Mouse (Mus musculus) c-Kit-positive CD71-positive TER-119-positive erythroid progenitor cells, embryonic 14.5 days (primary cell): ENCODE data around the gene Vim.

Source experiments
- DNase-seq: peaks from one replicate; pipeline ENCODE4 v3.0.0-alpha.2; 2013; ENCODE audit warnings: low spot score

Vim gene

DNA sequence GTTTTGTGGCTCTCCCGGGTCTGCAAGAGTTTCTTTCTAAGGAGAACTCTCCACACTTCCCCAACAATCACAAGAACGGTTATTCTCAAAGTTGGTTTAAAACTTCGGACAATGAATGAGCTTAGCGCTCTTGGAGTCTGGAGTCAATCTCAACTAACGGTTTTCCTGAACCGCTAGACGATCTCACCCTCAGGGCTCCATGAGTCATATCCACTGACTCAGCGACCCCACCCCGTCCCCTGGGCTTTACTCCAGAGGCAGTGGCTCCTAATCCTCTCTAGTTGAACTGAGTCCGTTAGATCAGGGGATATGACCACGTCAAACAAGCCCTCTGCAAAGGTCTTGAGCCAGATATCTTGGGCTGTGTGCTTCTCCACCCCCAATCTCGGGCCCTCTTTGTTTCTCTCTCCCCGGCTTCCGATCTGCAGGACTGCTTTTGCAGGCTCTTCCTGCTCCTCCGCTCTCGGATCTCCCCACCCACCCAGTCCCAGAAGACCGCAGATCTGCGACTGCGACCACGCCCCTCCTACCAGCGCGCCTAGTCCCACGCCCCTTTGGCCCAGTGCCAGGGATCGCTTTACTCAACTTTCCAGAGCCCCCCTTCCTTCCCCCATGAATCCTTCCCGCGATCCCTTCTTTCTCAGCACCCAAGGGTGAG lies at the start of gene Vim:
Gene Vim (plus strand): TSS at position 520 of the 658 bp plus-strand sequence.
- DNase-seq = no peak

DNA sequence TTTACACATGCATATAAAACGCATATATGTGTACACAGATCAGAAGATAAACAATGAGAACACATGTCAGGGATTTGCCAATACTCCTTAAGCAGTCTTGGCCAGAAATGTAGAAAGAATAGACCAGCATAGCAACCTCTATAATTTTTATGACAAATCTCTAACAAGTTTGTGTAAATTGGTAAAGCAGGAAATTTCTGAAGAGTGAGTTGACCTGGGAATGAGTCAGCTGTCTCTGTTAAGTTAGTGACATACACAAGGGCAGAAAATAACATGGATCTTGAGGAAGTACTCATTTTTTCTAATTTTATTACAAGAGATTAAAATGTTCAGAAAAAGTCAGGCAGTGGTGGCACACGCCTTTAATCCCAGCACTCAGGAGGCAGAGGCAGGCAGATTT lies 47.5 kb upstream of the Vim start:
- no peak for DNase-seq

DNA sequence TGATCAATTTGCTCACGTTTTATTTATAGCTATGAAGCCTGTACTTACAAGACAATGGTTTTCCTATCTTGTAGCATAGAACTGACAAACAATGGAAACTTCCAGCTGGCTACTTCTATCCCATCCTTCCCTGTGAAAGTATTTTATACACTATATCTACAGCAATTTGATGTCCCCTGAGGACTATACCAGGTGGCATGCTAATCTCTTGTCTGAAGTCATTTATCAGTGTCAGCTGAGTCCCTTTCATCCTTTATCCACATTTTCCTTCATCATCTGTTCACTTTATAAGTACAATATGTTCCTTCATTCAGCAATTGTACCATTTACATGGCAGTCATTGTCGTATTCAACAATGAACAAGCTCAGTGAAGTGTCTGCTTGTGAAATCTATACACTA lies 46.6 kb upstream of the Vim start:
- DNase-seq = no peak

DNA sequence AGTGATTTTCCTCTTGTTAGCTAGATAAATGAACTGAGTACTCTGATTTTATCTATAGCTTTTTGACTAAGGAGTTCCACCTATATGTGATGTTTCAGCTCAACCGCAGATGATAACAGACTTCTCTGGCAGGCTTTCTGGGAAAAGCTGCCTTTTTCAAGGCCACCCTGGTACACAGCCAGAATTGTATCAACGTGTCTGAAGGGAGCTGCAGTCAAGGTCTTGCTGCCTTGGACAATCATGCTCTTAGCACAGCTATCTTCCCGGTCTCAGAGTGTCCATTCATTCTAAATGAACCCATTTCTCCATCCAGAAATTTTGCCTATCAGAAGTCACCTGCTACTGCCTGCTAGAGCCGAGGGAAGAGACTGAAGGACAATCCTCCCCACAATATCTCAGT lies 46.2 kb upstream of the Vim start:
- no peak for DNase-seq

DNA sequence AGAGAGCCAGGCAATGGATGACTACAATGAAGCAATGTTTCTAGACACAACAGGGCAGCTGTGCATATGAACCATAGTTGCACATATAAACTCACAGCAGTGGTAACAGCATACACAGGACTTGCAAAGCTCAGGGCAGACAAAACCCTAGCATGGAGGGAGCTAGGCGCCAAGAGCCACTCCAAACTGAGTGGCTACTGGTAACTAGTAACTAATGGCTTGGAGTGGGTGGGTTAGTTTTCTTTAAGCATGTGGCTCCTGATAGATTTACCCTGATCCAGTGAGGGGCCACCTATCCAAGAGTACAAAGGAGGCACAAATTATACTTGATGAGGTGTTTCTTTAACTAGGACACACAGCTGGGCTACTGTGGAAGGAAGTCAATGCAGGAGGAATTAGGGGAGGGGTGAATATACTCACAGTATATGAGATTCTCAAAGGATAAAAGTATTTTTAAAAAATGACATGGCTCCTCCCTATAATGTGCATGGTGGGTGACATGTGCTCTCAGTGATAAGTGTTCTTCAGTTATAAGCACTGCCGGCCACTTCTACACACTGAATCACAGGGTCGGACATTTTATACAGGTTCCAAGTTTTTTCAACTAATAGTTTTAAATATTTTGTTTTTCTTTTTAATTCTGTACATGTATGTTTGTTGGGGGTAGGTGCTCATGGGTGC lies 44.3 kb upstream of the Vim start:
- DNase-seq = no peak

DNA sequence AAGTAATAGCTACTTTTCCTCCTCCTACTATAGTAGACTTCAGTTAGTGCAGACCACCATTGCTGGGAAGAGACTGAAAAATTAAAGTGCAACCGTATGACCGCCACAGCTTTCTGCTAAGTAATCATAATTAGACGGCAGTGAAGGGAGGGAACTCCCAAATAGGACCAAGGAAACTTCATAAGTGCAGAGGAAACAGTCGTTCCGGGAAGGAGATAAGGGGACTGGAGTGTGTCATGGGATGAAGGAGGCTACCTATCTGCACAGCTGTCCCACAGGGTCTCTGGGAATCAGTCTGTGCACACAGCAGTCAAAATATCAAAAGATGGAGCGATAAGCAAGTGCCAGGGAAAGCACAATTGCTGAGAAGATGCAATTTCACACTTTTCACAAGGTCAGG lies 43.1 kb upstream of the Vim start:
- no peak for DNase-seq

DNA sequence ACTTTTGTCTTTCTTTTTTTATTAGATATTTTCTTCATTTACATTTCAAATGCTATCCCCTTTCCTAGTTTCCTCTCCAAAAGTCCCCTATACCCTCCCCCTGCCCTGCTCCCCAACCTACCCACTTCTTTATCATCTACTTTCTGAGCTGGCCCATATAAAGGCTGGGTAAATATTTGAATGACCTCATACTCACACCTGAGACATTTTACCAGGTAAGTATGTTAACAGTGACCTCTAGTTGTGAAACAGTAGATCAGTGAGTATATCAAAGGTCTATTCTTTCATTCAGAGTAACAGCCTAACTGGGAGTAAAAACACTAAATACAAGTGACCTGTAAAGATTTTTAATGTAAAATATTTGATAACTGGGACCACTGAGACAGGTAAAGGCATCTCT lies 37.0 kb upstream of the Vim start:
- no peak for DNase-seq

DNA sequence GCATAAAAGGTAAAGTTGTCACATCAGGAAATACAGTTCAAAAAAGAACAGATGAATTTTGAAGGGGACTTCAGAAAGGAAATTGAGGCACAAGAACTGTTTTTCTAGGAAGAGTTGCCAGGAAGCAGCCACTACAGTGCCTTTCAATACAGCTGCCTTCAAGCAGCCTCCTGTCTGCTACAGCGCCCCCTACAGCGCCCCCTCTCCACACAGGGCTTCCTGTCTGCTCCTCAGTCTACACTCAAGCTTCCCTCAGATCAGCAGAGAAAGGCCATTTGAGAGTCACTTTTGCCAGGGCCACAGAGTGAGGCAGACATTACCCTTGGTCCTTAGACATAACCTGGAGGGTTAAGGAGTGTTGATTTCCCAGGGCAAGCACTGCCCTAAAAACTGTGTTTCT lies 36.0 kb upstream of the Vim start:
- DNase-seq = peak; percentile 50

DNA sequence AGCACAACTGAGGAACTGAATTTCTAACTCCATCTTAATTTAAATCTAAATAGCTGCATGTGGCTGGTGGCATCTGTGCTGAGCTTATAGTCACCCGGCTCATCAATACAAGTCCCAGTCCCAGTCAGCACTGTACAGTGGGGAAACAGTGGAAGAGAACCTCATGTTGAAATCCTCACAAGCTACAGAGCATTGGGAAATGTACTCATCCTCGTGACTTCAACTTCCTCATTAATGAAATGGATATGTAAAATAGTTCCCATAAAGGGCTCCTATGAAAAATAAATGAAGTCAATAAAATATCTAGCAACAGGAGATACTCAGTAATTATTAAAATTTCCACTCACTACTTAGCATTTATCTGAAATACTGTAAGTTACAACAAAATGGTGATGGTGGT lies 35.5 kb upstream of the Vim start:
- DNase-seq = no peak

DNA sequence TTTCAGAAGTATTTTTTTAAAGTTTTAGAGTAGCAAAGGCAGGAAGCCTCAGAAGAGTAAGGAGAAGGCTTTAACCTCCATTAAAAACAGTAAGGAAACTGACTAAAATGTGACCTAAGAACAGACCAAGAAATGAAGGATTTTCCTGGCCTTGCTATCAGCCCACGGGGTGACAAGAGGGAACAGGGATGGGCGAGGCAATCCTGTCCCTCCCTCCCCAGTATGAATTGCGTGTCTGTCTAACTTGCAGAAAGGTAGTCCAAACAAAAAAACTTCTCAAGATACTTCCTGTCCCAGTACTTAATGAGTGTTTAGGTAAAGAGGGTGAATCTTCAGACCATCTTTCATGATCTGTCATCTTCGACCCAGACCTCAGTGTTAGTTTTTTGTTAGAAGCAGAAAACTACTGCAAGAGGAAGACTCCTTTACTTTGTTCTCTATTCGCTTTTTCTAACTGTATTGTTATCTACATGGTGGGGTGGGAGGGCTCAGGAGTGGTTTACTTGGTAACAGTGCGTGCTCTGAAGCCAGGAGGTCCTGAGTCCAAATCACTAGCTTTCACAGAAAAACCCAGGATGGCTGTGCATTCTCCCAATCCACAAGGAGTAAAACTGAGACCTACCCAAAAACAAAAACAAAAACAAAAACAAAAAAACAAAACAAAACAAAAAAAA lies 34.9 kb upstream of the Vim start:
- no peak for DNase-seq

DNA sequence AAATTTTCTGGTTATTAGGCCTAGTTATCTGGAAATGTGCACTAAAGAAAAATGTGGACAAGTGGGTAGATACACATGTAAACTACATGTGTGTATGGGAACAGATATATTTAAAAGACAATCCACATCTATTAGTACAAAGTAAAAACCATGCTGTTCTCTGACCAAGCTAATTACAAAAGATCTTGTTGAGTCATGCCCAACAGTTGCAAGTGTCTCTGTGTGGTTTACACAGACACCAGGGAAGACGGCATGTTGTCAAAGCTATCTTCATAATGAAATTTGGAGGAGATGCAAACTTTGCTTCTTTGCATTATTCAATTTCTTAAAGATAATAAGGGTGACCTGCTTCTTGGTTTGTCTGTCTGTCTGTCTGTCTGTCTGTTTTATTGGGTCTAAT lies 33.9 kb upstream of the Vim start:
- no peak for DNase-seq

DNA sequence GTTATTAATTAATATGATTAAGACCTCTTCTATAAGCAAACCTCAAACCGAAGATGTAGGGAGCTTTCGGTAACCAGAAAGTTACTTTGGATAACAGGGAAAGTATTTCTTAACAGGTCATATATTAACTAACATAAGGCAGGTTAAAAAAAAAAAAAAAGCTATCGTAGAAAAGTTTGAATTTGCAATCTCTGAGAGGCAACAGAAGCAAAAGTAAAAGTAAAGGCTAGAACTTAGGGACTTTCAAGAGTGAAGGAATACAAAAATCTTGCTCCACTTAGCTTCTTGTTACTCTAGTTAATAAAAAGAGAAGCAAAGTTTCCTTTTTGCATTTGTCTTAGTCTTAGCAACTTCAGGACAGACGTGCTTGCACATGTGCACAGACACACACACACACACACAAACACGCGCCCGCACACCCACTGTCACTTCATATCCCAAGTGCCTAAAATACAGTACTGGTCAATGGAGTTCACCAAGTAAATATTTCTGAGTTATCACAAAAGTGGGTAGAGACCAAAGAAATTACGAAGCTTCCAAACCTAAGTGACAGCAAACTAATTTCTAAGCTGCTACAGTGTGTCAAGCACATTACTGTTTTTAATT lies 30.1 kb upstream of the Vim start:
- DNase-seq = peak; percentile 45

DNA sequence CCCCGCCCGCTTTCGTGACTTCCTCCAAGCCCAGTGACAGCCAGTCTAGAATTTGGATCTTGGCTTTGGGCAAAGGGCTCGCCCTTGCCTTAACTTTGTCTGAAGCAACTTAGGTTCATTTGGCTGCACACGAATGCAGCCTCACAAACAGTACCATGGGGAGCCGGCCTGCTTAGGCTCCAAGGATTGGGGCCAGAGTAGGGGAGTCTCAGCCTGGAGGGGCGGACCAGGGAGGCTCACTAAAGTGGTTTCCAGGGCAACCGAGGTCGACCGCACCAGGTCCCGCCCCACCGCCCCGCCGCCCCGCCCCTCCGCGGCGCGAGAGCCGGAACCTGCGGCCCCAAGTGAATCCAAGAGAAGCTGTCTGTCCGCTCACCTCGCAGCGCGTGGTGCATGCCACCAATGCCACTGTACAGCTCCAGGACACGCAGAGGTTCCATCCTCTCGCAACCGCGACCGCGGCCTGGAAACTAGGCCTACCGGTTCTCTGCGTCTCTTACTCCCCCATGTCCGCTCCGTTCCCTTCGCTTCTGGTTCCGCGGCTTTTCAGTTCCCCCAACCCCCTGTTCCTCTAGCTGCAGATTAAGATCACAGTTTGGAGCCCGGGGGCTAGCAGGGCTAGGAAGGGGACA lies 29.4 kb upstream of the Vim start, which contains the start of gene Trdmt1:
Gene Trdmt1 (minus strand): TSS at position 476 of the 632 bp plus-strand sequence.
- peak; percentile 87 for DNase-seq

DNA sequence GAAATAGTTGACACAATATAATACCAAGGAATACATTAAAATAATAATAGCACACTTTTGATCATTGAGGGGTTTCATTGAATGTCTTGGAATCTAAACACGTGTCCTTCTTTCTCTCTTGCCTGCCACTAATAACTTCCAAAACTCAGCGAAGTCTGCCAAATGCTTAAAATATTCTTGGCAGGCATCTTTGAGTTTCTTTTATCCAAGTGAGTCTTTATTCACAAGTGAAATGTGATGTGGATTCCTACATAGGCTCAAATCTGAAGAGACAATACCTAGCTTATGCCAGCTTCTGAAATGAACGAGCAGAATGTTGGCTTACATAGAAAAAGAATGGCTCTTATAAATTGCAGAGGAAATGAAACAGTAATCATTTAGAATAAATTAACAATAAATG lies 25.0 kb upstream of the Vim start:
- no peak for DNase-seq

DNA sequence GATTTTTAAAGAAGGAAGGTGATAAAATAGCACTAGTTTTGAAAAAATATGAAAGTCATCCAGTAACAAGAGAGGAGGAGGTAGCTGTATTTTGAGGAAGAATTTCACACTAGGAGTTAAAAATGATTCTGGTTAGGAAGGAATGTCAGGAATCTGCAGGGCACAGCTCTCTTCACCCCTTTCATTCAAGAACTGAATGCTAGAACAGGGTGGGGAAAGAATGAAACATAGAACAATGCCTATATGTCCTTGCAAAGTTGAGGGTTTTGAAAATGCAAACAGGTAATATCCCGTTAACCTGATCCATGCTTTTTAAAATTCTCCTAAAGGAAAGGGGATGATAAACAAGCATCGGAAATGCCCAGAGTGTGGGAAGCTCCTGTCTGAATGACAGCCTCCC lies 19.8 kb upstream of the Vim start:
- DNase-seq = no peak

DNA sequence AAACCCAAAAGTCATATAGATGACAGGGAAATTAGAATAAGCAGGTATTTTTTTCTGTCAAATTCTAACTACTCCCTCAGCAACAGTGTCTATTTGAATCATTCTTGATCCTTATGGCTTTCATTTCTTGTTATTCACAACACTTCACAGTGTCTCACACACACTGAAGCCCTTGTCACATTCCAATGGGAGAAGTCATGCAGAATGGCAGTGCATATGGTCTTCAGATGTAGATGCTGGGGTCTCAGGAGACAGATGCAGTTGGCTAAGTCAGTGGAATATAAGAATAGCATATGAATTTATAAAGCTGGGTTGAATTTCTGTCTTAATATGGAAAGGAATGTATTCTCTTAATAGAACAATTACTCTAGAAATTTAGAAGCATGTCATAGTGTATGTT lies 17.5 kb upstream of the Vim start:
- no peak for DNase-seq

DNA sequence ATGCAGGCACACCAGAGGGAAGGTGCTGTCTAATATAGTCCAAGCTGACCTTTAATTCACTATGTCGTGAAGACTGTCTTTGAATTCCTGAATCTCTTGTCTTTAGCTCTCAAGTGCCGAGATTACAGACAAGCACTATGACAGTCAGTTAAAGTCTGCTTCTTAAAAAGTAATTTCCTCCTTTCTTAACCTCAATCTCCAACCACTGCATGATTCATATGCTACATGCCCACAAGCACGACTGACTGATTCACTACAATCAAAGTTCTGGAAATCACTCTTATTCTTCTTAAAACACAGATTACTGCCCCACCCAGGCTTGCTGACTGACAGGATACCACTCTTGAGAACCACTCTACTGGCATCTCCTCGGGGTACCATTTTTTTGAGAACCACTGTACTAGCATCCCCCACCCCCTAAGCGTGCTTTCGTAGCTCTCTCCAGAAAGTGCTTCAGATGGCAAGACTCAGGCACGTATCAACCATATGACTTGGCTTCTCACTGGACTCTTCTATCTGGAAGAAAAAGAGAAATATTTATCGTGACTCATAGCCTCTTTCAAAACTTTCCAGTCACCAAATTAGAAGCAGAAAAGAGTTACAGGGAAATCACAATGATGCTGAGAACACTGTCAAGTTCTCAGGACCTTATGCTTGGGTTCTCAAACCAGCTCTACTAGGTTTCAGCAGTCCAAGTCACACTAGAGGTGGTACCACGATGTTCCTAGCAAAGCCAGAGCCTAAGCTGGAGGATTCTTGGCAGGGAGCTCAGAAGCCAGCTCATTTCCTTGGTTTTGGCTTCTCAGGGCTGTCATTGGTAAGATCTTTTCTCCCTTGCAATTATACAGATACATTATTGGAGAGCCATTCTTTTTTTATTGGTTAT lies 16.3 kb upstream of the Vim start:
- no peak for DNase-seq

DNA sequence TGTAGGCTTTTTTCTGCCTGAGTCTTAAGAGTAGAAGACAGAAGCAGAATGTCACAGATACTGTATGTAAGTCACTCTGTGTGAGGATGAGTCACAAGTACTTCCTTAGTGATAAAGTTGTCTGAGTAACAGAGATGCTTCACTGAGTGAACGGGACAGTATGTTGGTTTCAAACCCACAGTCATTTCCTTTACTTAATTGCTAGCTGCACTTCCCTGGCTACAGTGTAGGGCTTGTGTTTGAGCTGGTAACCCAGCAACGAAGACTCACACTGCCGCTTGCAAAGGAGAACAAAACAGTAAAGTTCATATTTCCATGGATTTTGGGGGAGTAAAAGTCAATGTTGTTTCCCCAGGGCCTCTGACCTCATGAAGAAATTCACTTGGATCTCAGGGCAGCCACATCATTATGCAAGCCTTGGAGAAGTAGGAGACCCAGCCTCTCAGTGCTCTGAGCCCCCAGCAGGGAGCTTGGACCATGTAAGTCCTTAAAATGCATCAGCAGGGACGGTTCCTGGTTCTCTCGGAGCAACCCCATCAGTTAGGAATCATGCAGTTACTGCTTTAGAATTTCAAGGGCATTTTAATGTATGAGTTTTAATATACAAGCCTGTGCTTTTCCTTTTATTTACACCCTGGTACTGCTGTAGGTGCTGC lies 15.0 kb upstream of the Vim start:
- DNase-seq = no peak

DNA sequence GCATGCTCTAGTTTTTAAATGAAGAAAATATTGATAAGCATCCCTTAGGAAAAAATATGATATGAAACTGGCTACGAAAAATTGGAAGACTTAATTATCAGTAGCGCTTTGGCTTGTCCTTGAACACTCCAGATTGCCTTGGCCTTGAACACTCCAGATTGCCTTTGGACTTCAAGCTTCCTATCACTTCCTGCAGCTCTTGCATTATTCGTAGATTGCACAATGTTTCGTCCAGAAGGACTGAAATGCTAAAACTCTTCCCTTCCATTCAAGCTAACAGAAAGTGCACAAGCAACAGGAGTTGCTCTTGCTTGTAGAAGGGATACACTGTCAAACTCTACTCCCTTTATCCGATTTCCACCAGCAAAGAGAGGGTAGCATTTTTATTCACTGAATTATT lies 14.4 kb upstream of the Vim start:
- DNase-seq = no peak

DNA sequence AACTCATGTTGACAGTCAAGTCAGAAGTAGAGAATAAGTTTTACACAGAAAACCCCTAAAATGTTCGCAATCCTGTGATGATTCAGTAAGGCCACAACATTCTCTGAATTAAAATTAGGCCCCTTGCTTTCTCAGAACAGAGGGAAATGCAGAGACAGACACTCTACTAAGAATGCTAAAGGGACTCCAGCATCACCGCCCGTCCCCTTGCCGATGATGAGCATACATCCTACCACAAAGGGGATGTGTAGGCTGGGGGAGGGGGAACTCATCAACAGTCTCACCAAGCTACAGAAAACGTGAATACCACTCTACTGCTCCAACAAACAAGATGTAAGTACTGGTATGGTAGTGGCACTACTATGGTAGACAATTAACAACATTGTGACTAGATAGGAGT lies 14.0 kb upstream of the Vim start:
- no peak for DNase-seq

DNA sequence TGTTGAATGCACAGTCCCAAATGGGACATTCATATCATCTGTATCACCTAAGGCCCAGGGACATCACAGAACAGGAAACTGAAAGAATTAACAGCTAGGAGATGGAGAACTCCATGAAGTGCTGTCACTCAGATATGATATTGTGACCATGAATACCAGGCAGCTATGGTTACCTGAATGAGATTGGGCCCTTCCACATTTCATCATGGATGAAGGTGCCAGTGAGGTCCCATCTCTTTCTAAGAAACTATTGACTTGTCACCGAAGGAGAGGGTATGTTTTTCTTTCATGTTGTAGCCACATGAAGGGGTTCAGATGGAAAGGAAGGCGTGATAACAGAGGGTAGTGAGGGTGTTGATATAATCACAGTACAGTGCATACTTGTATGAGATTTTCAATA lies 13.3 kb upstream of the Vim start:
- DNase-seq = no peak
